Comparison of ENCODE assay signal across 19 mouse cellular contexts in genomic region chr15:62644744-62645143, GRCm38 (mm10).
"Had no signal": no experiment of that assay in that cellular context is flagged by ENCODE, and none has a peak within 500 bp of the region (broad histone marks: within the 10 kb centered on the region; RNA-seq: fewer than 3 reads in every experiment).

No protein-coding gene starts in this region.

- H3K4me2 ChIP-seq: liver, embryonic 15.5 days; lung, embryonic 14.5 days; midbrain, embryonic 12.5 days; neural tube, embryonic 13.5 days; neural tube, embryonic 15.5 days had no signal

- H3K9ac ChIP-seq: liver, embryonic 15.5 days; lung, embryonic 14.5 days; midbrain, embryonic 12.5 days; neural tube, embryonic 13.5 days; neural tube, embryonic 15.5 days had no signal

- H3K36me3 ChIP-seq: liver, embryonic 15.5 days; midbrain, embryonic 10.5 days; midbrain, embryonic 12.5 days; neural tube, embryonic 13.5 days; neural tube, embryonic 15.5 days had no signal

- H3K4me1 ChIP-seq: liver, embryonic 15.5 days; midbrain, embryonic 10.5 days; midbrain, embryonic 12.5 days; neural tube, embryonic 13.5 days; neural tube, embryonic 15.5 days had no signal

- DNase-seq: lung, adult 18-20 months; lung, embryonic 14.5 days; lung, postnatal 10 days; lung, postnatal 4 days; midbrain, embryonic 14.5 days; right cerebral cortex, adult 18-20 months; right cerebral cortex, postnatal 25 days; right cerebral cortex, postnatal 4 days; spleen, adult 18-20 months; thymus, adult 2 months; thymus, postnatal 25 days; thymus, postnatal 4 days had no signal

- H3K27me3 ChIP-seq: liver, embryonic 15.5 days; midbrain, embryonic 12.5 days; neural tube, embryonic 13.5 days; neural tube, embryonic 15.5 days had no signal

- H3K4me3 ChIP-seq: liver, embryonic 15.5 days; midbrain, embryonic 10.5 days; midbrain, embryonic 12.5 days; myocyte; neural tube, embryonic 13.5 days; neural tube, embryonic 15.5 days had no signal

- H3K9me3 ChIP-seq: liver, embryonic 15.5 days; midbrain, embryonic 10.5 days; midbrain, embryonic 12.5 days; neural tube, embryonic 13.5 days; neural tube, embryonic 15.5 days had no signal

- H3K27ac ChIP-seq: liver, embryonic 15.5 days; midbrain, embryonic 10.5 days; midbrain, embryonic 12.5 days; neural tube, embryonic 13.5 days; neural tube, embryonic 15.5 days had no signal

- ATAC-seq: midbrain, embryonic 16.5 days had no signal
